Mouse (Mus musculus): ENCODE results near the gene Gatc. TPM values are rescaled to one million over a fixed set of nuclear protein-coding genes. Genes with fewer than 3 reads are reported as not detected.

The Gatc gene
- polyA plus RNA-seq, 1 experiment from 2014 or later, result 25.2 TPM

GRCm38 (mm10) chr5:115340007-115340406 lies 971 bp downstream of the Gatc start:
- Histone ChIP-seq H3K27me3 (ENCODE audit: insufficient read depth, low read length) (no peaks in the 10 kb centered on the region), H3K9ac (replicated peaks; ENCODE audit: low read length) (peak overlapping the region; percentile 91; the same call in 1 of the 2 replicates), H3K27ac (ENCODE audit: low read length) (no peak overlapping the region), H3K9me3 (ENCODE audit: low read length) (no peaks in the 10 kb centered on the region), H3K4me1 (ENCODE audit: insufficient read depth, low read length) (peaks cover 13% of the 10 kb centered on the region), H3K36me3 (ENCODE audit: insufficient read depth, low read length) (peaks cover 41% of the 10 kb centered on the region), H3K4me3 (ENCODE audit: low read length) (peak overlapping the region; percentile 93), H3K4me2 (replicated peaks; ENCODE audit: low read depth, low read length) (peak overlapping the region; percentile 77)
- no peak for ATAC-seq (ENCODE audit: low FRiP score, low TSS enrichment)
- 24% methylated on average over 7 of the region's 7 CpGs for WGBS

GRCm38 (mm10) chr5:115333626-115334025 lies 7.4 kb downstream of the Gatc start:
- Histone ChIP-seq H3K9me3 (ENCODE audit: low read length) (no peaks in the 10 kb centered on the region), H3K36me3 (ENCODE audit: insufficient read depth, low read length) (peaks cover 64% of the 10 kb centered on the region)
- 91% methylated on average over 3 of the region's 3 CpGs for WGBS

GRCm38 (mm10) chr5:115330955-115331354 lies 10.0 kb downstream of the Gatc start:
- 86% methylated on average over 9 of the region's 9 CpGs for WGBS
- Histone ChIP-seq H3K9me3 (ENCODE audit: low read length) (no peaks in the 10 kb centered on the region), H3K36me3 (ENCODE audit: insufficient read depth, low read length) (peaks cover 58% of the 10 kb centered on the region), H3K27ac (ENCODE audit: low read length) (no peak overlapping the region), H3K9ac (replicated peaks; ENCODE audit: low read length) (no peak overlapping the region), H3K4me1 (ENCODE audit: insufficient read depth, low read length) (peaks cover 22% of the 10 kb centered on the region), H3K4me3 (ENCODE audit: low read length) (no peak overlapping the region), H3K27me3 (ENCODE audit: insufficient read depth, low read length) (no peaks in the 10 kb centered on the region), H3K4me2 (replicated peaks; ENCODE audit: low read depth, low read length) (no peak overlapping the region)
- no peak for ATAC-seq (ENCODE audit: low FRiP score, low TSS enrichment)

More at GRCm38 (mm10) chr5:115333626-115334025, 7.4 kb downstream of the Gatc start:
- H3K27ac ChIP-seq (ENCODE audit: low read length), result no peak overlapping the region
- no peaks in the 10 kb centered on the region for H3K27me3 ChIP-seq (ENCODE audit: insufficient read depth, low read length)
- no peak overlapping the region for H3K4me2 ChIP-seq (replicated peaks; ENCODE audit: low read depth, low read length)
- no peak for ATAC-seq (ENCODE audit: low FRiP score, low TSS enrichment)
- H3K9ac ChIP-seq (replicated peaks; ENCODE audit: low read length), result no peak overlapping the region
- H3K4me3 ChIP-seq (ENCODE audit: low read length), result no peak overlapping the region
- peaks cover 13% of the 10 kb centered on the region for H3K4me1 ChIP-seq (ENCODE audit: insufficient read depth, low read length)

- Histone ChIP-seq H3K27me3 (ENCODE audit: insufficient read depth, low read length) (no peaks in the 10 kb centered on the region), H3K9me3 (ENCODE audit: low read length) (no peaks in the 10 kb centered on the region), H3K9ac (replicated peaks; ENCODE audit: low read length) (peak overlapping the region; percentile 96), H3K4me2 (replicated peaks; ENCODE audit: low read depth, low read length) (peak overlapping the region; percentile 81), H3K4me1 (ENCODE audit: insufficient read depth, low read length) (peaks cover 25% of the 10 kb centered on the region), H3K36me3 (ENCODE audit: insufficient read depth, low read length) (peaks cover 31% of the 10 kb centered on the region), H3K27ac (ENCODE audit: low read length) (peak overlapping the region; percentile 93), H3K4me3 (ENCODE audit: low read length) (peak overlapping the region; percentile 82)
- WGBS, result under 1% methylated on average over 52 of the region's 55 CpGs
- peak; percentile 26; the same call in 1 of the 2 replicates for ATAC-seq (ENCODE audit: low FRiP score, low TSS enrichment)
Observed at GRCm38 (mm10) chr5:115327610-115328548, 13.1 kb downstream of the Gatc start.

GRCm38 (mm10) chr5:115326875-115327609 lies 13.9 kb downstream of the Gatc start, which contains the start of gene Srsf9:
TSS of gene Srsf9 (plus strand) at chr5:115327177.
- peaks cover 23% of the 10 kb centered on the region for H3K36me3 ChIP-seq (ENCODE audit: insufficient read depth, low read length)
- H3K9me3 ChIP-seq (ENCODE audit: low read length), result no peaks in the 10 kb centered on the region
- peak within 1 kb of the TSS; percentile 81 for H3K4me2 ChIP-seq (replicated peaks; ENCODE audit: low read depth, low read length)
- peak within 1 kb of the TSS; percentile 96 for H3K9ac ChIP-seq (replicated peaks; ENCODE audit: low read length)
- H3K4me3 ChIP-seq (ENCODE audit: low read length), result peak within 1 kb of the TSS; percentile 82
- peak; percentile 95 for ATAC-seq (ENCODE audit: low FRiP score, low TSS enrichment)
- peaks cover 25% of the 10 kb centered on the region for H3K4me1 ChIP-seq (ENCODE audit: insufficient read depth, low read length)
- no peaks in the 10 kb centered on the region for H3K27me3 ChIP-seq (ENCODE audit: insufficient read depth, low read length)
- WGBS, result under 1% methylated on average over 81 of the region's 97 CpGs
- peak within 1 kb of the TSS; percentile 93 for H3K27ac ChIP-seq (ENCODE audit: low read length)

GRCm38 (mm10) chr5:115326256-115326831 lies 14.6 kb downstream of the Gatc start:
- Histone ChIP-seq H3K27ac (ENCODE audit: low read length) (peak overlapping the region; percentile 69), H3K36me3 (ENCODE audit: insufficient read depth, low read length) (peaks cover 16% of the 10 kb centered on the region), H3K9me3 (ENCODE audit: low read length) (no peaks in the 10 kb centered on the region), H3K27me3 (ENCODE audit: insufficient read depth, low read length) (no peaks in the 10 kb centered on the region), H3K4me1 (ENCODE audit: insufficient read depth, low read length) (peaks cover 25% of the 10 kb centered on the region), H3K4me2 (replicated peaks; ENCODE audit: low read depth, low read length) (peak overlapping the region; percentile 81), H3K9ac (replicated peaks; ENCODE audit: low read length) (peak overlapping the region; percentile 96), H3K4me3 (ENCODE audit: low read length) (peak overlapping the region; percentile 82)
- 25% methylated on average over 11 of the region's 11 CpGs for WGBS
- peak; percentile 40; the same call in 1 of the 2 replicates for ATAC-seq (ENCODE audit: low FRiP score, low TSS enrichment)

- under 1% methylated on average over 22 of the region's 22 CpGs for WGBS
- Histone ChIP-seq H3K27ac (ENCODE audit: low read length) (peak overlapping the region; percentile 91), H3K9me3 (ENCODE audit: low read length) (no peaks in the 10 kb centered on the region), H3K27me3 (ENCODE audit: insufficient read depth, low read length) (no peaks in the 10 kb centered on the region), H3K9ac (replicated peaks; ENCODE audit: low read length) (peak overlapping the region; percentile 64), H3K36me3 (ENCODE audit: insufficient read depth, low read length) (no peaks in the 10 kb centered on the region), H3K4me3 (ENCODE audit: low read length) (peak overlapping the region; percentile 49), H3K4me2 (replicated peaks; ENCODE audit: low read depth, low read length) (peak overlapping the region; percentile 82), H3K4me1 (ENCODE audit: insufficient read depth, low read length) (peaks cover 32% of the 10 kb centered on the region)
- peak; percentile 86 for ATAC-seq (ENCODE audit: low FRiP score, low TSS enrichment)
Observed at GRCm38 (mm10) chr5:115319004-115319940, 21.7 kb downstream of the Gatc start.

- Histone ChIP-seq H3K9ac (replicated peaks; ENCODE audit: low read length) (peak overlapping the region; percentile 53), H3K4me3 (ENCODE audit: low read length) (0 out of 2 replicates have a peak overlapping the region, but pooled peaks have one; percentile 12), H3K4me1 (ENCODE audit: insufficient read depth, low read length) (peaks cover 43% of the 10 kb centered on the region), H3K4me2 (replicated peaks; ENCODE audit: low read depth, low read length) (peak overlapping the region; percentile 40), H3K9me3 (ENCODE audit: low read length) (no peaks in the 10 kb centered on the region), H3K36me3 (ENCODE audit: insufficient read depth, low read length) (no peaks in the 10 kb centered on the region), H3K27me3 (ENCODE audit: insufficient read depth, low read length) (no peaks in the 10 kb centered on the region), H3K27ac (ENCODE audit: low read length) (peak overlapping the region; percentile 18)
- ATAC-seq (ENCODE audit: low FRiP score, low TSS enrichment), result peak; percentile 29; the same call in 1 of the 2 replicates
- 6% methylated on average over 10 of the region's 10 CpGs for WGBS
Observed at GRCm38 (mm10) chr5:115317645-115318328, 23.2 kb downstream of the Gatc start.

Measured in kidney, embryonic 16.5 days (tissue).